15 mouse cellular contexts compared by ENCODE assay signal in genomic region chr3:99290878-99291277, GRCm38 (mm10). TPM values are rescaled to one million over a fixed set of nuclear protein-coding genes. Genes with fewer than 3 reads are reported as not detected.
"Had no signal": no experiment of that assay in that cellular context is flagged by ENCODE, and none has a peak within 500 bp of the region (broad histone marks: within the 10 kb centered on the region; RNA-seq: fewer than 3 reads in every experiment).

No protein-coding gene starts in this region.

- DNase-seq: right cerebral cortex, adult 18-20 months; right cerebral cortex, postnatal 25 days; thymus, adult 2 months; thymus, postnatal 25 days had no signal

- H3K4me3 ChIP-seq: midbrain, embryonic 10.5 days; midbrain, embryonic 13.5 days; myocyte; neural tube, embryonic 13.5 days; neural tube, embryonic 15.5 days; stomach, embryonic 15.5 days had no signal

- H3K9ac ChIP-seq: lung, embryonic 14.5 days; midbrain, embryonic 13.5 days; neural tube, embryonic 13.5 days; neural tube, embryonic 15.5 days; stomach, embryonic 15.5 days had no signal

- H3K27me3 ChIP-seq: midbrain, embryonic 13.5 days; neural tube, embryonic 13.5 days; neural tube, embryonic 15.5 days; stomach, embryonic 15.5 days had no signal

- H3K4me2 ChIP-seq: lung, embryonic 14.5 days; midbrain, embryonic 13.5 days; neural tube, embryonic 13.5 days; neural tube, embryonic 15.5 days; stomach, embryonic 15.5 days had no signal

- H3K27ac ChIP-seq: midbrain, embryonic 10.5 days; midbrain, embryonic 13.5 days; neural tube, embryonic 13.5 days; neural tube, embryonic 15.5 days; stomach, embryonic 15.5 days; stomach, postnatal 0 days had no signal

- H3K36me3 ChIP-seq: midbrain, embryonic 10.5 days; midbrain, embryonic 13.5 days; neural tube, embryonic 13.5 days; neural tube, embryonic 15.5 days; stomach, embryonic 15.5 days had no signal

- H3K4me1 ChIP-seq: neural tube, embryonic 13.5 days; neural tube, embryonic 15.5 days; stomach, embryonic 15.5 days had no signal

- H3K9me3 ChIP-seq: midbrain, embryonic 10.5 days; midbrain, embryonic 13.5 days; neural tube, embryonic 13.5 days; neural tube, embryonic 15.5 days; stomach, embryonic 15.5 days had no signal

RNA-seq across cellular contexts. Expression of gene Tbx15, which starts 50.7 kb away (rescaled TPM):
- total RNA-seq: megakaryocyte, adult 5-6 weeks; megakaryocyte-erythroid progenitor cell, adult 5-6 weeks had no signal
- polyA plus RNA-seq: spleen, adult 2 months; stomach, postnatal 0 days had no signal
